Mouse (Mus musculus) lung, adult 10 weeks (tissue): ENCODE results near the gene Gm5286. TPM values are rescaled to one million over a fixed set of nuclear protein-coding genes. Genes with fewer than 3 reads are reported as not detected.

Experiments used
- polyA plus RNA-seq: library from polyadenylated mRNA; stranded (reverse); fragments of 350-450 nt; fragmentation: Illumina TruSeq; extraction: RNeasy Lipid Tissue Mini Kit (QIAGEN cat#74804); gene quantifications from one replicate; pipeline ENCODE4 v1.2.3, GENCODE M21; 2014; ENCODE audit warnings: low read depth, low replicate concordance; ENCODE audit not compliant: insufficient read depth

Gm5286 gene
- polyA plus RNA-seq: not detected

DNA sequence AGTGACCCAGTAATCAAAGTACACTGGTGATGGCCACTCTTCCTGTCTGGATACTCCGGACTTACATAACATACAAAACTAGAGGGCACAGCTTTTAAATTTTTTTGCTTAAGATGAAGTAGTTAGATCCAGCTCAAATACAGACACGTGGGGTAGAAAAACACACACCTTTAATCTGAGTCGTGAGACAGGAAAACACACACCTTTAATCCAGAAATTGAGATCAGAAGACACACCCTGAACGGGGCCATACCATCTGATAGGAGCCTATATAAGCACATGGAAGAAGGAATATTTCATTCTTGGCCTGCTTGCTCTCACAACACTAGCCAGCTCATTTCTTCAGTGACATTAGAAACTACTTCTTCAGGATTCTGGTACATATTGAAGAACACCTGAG lies at the start of gene Gm5286:
TSS of gene Gm5286 (plus strand) at position 301 of the 400 bp plus-strand sequence.

DNA sequence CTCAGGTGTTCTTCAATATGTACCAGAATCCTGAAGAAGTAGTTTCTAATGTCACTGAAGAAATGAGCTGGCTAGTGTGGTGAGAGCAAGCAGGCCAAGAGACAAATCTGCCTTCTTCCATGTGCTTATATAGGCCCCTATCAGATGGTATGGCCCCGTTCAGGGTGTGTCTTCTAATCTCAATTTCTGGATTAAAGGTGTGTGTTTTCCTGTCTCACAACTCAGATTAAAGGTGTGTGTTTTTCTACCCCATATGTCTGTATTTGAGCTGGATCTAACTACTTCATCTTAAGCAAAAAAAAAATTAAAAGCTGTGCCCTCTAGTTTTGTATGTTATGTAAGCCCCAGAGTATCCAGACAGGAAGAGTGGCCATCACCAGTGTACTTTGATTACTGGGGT lies 18.4 kb upstream of the Gm5286 start, which contains the start of gene Gm10696:
TSS of gene Gm10696 (minus strand) at position 101 of the 400 bp plus-strand sequence.

Other genes starting within 250 kb of the Gm5286 start
- not detected for gene Tdpoz5, start 235.4 kb upstream of the Gm5286 start, polyA plus RNA-seq
- not detected for gene Gm9125, start 141.8 kb upstream of the Gm5286 start, polyA plus RNA-seq
- gene Gm10697, start 124.1 kb upstream of the Gm5286 start, polyA plus RNA-seq: not detected
- not detected for gene Gm10696, start 18.5 kb upstream of the Gm5286 start, polyA plus RNA-seq
- gene Gm4778, start 67.3 kb downstream of the Gm5286 start, polyA plus RNA-seq: not detected
- 7.1 TPM for gene Them4, start 113.4 kb downstream of the Gm5286 start, polyA plus RNA-seq
- 0.32 TPM for gene Them5, start 145.4 kb downstream of the Gm5286 start, polyA plus RNA-seq
- not detected for gene C2cd4d, start 165.7 kb downstream of the Gm5286 start, polyA plus RNA-seq
- gene Rorc, start 176.1 kb downstream of the Gm5286 start, polyA plus RNA-seq: 8.8 TPM
- 0.06 TPM for gene Lingo4, start 201.8 kb downstream of the Gm5286 start, polyA plus RNA-seq
- gene Tdrkh, start 216.6 kb downstream of the Gm5286 start, polyA plus RNA-seq: 2.7 TPM
- 42.6 TPM for gene Mrpl9, start 246.6 kb downstream of the Gm5286 start, polyA plus RNA-seq
- not detected for gene Oaz3, start 247.2 kb downstream of the Gm5286 start, polyA plus RNA-seq